Mouse (Mus musculus) midbrain, embryonic 12.5 days (tissue): Measurements from ENCODE around the gene Ctsh. TPM values are rescaled to one million over a fixed set of nuclear protein-coding genes. Genes with fewer than 3 reads are reported as not detected.

Experiments used
- ATAC-seq: fragments of 200-750 bp; cut with Nextera tagmentation; 2 replicates; pipeline ENCODE4 v1.8.0; 2017; ENCODE audit warnings: low read depth, moderate TSS enrichment, moderate library complexity; ENCODE audit not compliant: low FRiP score
- H3K27ac ChIP-seq: fragments of 300-500 bp; sonication (generic); replicated peaks from 2 replicates; pipeline ENCODE4 v1.5.1; 2016; ENCODE audit warnings: mild to moderate bottlenecking
- H3K27me3 ChIP-seq: fragments of 300-500 bp; sonication (generic); 2 replicates; pipeline ENCODE4 v1.6.1; 2016; ENCODE audit warnings: mild to moderate bottlenecking
- H3K36me3 ChIP-seq: fragments of 300-500 bp; sonication (generic); 2 replicates; pipeline ENCODE4 v1.6.1; 2016
- H3K4me1 ChIP-seq: fragments of 300-500 bp; sonication (generic); 2 replicates; pipeline ENCODE4 v1.6.1; 2016
- H3K4me2 ChIP-seq: fragments of 300-500 bp; sonication (generic); replicated peaks from 2 replicates; pipeline ENCODE4 v1.6.1; 2016; ENCODE audit warnings: mild to moderate bottlenecking, moderate library complexity
- H3K4me3 ChIP-seq: fragments of 300-500 bp; sonication (generic); 2 replicates; pipeline ENCODE4 v1.5.1; 2016; ENCODE audit warnings: mild to moderate bottlenecking
- H3K9ac ChIP-seq: fragments of 300-500 bp; sonication (generic); replicated peaks from 2 replicates; pipeline ENCODE4 v1.6.1; 2016; ENCODE audit warnings: mild to moderate bottlenecking, moderate library complexity
- H3K9me3 ChIP-seq: fragments of 300-500 bp; sonication (generic); 2 replicates; pipeline ENCODE4 v1.6.1; 2016; ENCODE audit warnings: mild to moderate bottlenecking
- WGBS: fragments of 180-500 bp; shearing (Covaris S2); methylation state at CpG from one replicate; pipeline ENCODE4 v1.1.7; 2016; 5-methylcytosine and 5-hydroxymethylcytosine counted together
- polyA plus RNA-seq: library from polyadenylated mRNA; unstranded; fragments of >200 nt; fragmentation: Nextera tagmentation; extraction: Ambion mirVana; gene quantifications from 2 replicates; pipeline ENCODE4 v1.2.1, GENCODE M21; 2016

Gene Ctsh
- polyA plus RNA-seq, 1 experiment from 2014 or later: 8.6 TPM

DNA sequence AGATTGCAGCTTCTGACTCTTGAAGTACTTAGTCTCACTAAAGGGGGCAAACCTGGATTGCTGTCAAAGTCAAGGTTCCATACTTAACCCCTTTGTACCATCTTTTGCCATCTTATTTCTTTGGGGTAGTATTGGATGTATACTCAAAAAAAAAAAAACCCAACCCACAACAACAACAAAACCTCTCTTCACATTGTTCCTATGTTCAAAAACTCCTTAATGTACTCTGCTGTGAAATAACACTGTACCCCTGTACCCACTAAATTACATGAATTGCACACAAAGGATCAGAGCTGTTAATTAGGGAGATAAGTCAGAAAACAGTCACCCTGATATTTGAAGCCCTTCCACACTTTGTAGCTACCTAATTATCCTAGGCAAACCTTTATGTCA lies 61.4 kb downstream of the Ctsh start:
- no peaks in the 10 kb centered on the region for H3K36me3 ChIP-seq

DNA sequence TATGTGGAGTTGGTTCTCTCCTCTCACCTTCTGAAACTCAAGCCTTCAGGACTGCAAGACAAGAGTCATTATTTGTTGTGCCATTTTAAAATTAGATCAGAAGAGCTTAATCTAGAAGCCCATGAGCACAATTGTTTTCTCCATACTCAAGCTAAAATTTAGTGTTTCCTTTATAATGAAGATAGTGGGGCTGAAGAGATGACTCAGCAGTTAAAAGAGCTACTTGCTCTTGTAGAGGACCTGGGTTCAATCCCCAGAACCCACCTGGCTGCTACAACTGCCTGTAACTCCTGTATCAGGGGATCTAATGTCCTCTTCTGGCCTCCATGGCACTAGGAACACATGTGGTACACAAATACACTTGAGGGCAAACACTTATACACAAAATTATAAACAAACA lies 63.3 kb downstream of the Ctsh start:
- Histone ChIP-seq H3K27me3 (peaks cover 5% of the 10 kb centered on the region; the same call in 1 of the 2 replicates), H3K9ac (no peak overlapping the region), H3K4me2 (no peak overlapping the region), H3K36me3 (no peaks in the 10 kb centered on the region), H3K4me1 (peaks cover 10% of the 10 kb centered on the region), H3K4me3 (no peak overlapping the region), H3K27ac (no peak overlapping the region), H3K9me3 (no peaks in the 10 kb centered on the region)
- ATAC-seq: no peak

More for the DNA sequence above, 61.4 kb downstream of the Ctsh start:
- H3K4me1 ChIP-seq: peaks cover 18% of the 10 kb centered on the region
- peak overlapping the region; percentile 74 for H3K4me2 ChIP-seq
- H3K27me3 ChIP-seq: peaks cover 5% of the 10 kb centered on the region; the same call in 1 of the 2 replicates
- H3K27ac ChIP-seq: no peak overlapping the region
- H3K9ac ChIP-seq: peak overlapping the region; percentile 62; the same call in 1 of the 2 replicates
- peak overlapping the region; percentile 95 for H3K4me3 ChIP-seq
- ATAC-seq: no peak
- H3K9me3 ChIP-seq: no peaks in the 10 kb centered on the region

DNA sequence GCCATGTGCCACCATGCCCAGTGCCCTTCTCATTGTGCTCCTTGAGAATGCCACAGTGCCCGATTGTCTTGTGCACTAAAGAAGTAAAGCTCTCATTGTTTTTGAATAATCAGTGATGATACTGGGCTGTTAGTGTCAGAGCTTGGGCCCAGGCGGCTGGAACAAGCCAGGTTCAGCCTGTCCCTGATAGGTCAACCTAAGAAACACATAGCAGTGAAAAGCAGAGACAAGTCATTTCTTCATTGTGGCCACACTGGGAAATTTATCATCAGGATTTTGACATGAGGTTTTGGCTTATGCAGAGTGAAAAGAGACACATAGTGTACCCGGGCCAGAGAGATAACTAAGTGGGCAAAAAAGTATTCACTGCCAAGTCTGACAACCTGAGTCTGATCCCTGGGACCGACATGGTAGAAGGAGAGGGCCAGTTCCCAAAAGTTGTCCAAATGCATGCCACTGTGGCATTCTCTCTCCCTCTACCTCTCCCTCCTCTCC lies 68.3 kb downstream of the Ctsh start:
- 82% methylated on average over 4 of the region's 4 CpGs for WGBS
- Histone ChIP-seq H3K27ac (no peak overlapping the region), H3K9me3 (no peaks in the 10 kb centered on the region), H3K4me1 (0 out of 2 replicates have a peak, but pooled peaks cover 5% of the 10 kb centered on the region), H3K4me3 (no peak overlapping the region), H3K27me3 (peaks cover 2% of the 10 kb centered on the region; the same call in 1 of the 2 replicates), H3K4me2 (no peak overlapping the region), H3K36me3 (no peaks in the 10 kb centered on the region), H3K9ac (no peak overlapping the region)
- ATAC-seq: no peak

DNA sequence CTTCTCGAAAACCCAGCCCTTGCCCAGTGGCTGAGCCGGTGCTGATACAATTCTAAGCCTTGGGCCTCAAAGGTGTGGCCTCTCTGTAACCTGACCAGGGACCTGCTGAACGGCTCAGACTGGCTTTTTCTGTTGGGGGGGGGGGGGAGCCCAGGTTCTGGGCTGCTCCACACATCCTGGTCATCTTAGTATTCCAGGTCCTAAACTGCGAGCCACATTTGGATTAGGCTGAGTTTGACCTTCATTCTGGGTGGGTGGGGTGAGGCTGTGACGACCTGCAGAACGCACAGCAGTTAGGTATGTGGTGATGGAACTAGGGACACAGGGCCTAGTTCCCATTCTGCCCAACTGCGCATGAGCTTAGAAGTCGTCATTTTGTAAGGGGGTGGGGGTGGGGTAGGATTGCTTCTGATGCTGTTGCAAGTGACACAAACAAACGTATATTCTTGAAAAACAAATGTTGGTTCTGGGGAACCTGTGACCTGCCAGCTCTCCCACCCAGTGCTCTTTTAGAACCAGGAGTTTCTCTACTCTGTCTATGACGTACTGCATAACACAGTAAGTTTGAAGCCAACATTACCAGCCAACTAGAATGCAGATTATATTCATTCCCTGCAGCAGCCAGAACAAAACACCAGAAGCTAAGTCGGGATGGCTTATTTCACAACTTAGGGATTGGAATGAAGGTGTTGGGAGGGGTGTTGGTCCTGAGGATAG lies 70.4 kb downstream of the Ctsh start:
- Histone ChIP-seq H3K4me1 (0 out of 2 replicates have a peak, but pooled peaks cover 5% of the 10 kb centered on the region), H3K27ac (no peak overlapping the region), H3K9ac (no peak overlapping the region), H3K4me3 (no peak overlapping the region), H3K9me3 (no peaks in the 10 kb centered on the region), H3K27me3 (no peaks in the 10 kb centered on the region), H3K36me3 (no peaks in the 10 kb centered on the region), H3K4me2 (0 out of 2 replicates have a peak overlapping the region, but pooled peaks have one; percentile 6)
- 40% methylated on average over 11 of the region's 11 CpGs for WGBS
- ATAC-seq: 0 out of 2 replicates have a peak, but pooled peaks have one; percentile 19

DNA sequence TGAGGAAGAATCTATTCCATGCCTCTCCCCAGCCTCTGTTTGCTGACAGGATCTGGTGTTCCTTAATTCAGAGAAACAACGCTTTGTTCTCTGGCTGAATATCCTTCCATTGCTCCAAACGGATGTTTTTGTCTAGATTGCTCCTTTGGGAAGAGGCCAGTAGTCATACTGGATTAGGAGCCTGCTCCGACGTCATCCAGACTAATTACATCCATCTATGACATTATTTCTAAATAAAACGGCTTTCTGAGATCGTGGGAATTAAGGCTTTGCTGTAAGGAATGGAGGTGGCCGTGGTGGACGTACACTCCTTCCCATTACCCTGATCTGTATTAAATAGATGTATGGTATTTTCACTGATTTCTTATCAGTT lies 70.9 kb downstream of the Ctsh start:
- Histone ChIP-seq H3K27ac (no peak overlapping the region), H3K4me1 (0 out of 2 replicates have a peak, but pooled peaks cover 5% of the 10 kb centered on the region), H3K9me3 (no peaks in the 10 kb centered on the region), H3K4me3 (no peak overlapping the region), H3K36me3 (no peaks in the 10 kb centered on the region), H3K27me3 (no peaks in the 10 kb centered on the region), H3K4me2 (0 out of 2 replicates have a peak overlapping the region, but pooled peaks have one; percentile 6), H3K9ac (no peak overlapping the region)
- no peak for ATAC-seq
- WGBS: 43% methylated on average over 8 of the region's 8 CpGs

Other genes starting within 250 kb of the Ctsh start
- 0.20 and 0.27 TPM in 2 replicates for gene Rasgrf1, start 144.2 kb upstream of the Ctsh start, polyA plus RNA-seq
- 544 and 551 TPM in 2 replicates for gene Morf4l1, start 60.6 kb downstream of the Ctsh start, polyA plus RNA-seq
- gene Adamts7, start 108.9 kb downstream of the Ctsh start, polyA plus RNA-seq: 24.0 and 25.7 TPM in 2 replicates
- 11.0 and 11.4 TPM in 2 replicates for gene Tbc1d2b, start 216.7 kb downstream of the Ctsh start, polyA plus RNA-seq